ENCODE assay signal across 24 mouse cellular contexts in genomic region chr17:84233758-84234157, GRCm38 (mm10).
"Had no signal": no experiment of that assay in that cellular context is flagged by ENCODE, and none has a peak within 500 bp of the region (broad histone marks: within the 10 kb centered on the region; RNA-seq: fewer than 3 reads in every experiment).

No protein-coding gene starts in this region.

- H3K9ac ChIP-seq: heart, embryonic 12.5 days; hindbrain, embryonic 13.5 days; hindbrain, embryonic 15.5 days; kidney, embryonic 15.5 days; limb, embryonic 13.5 days; limb, embryonic 15.5 days had no signal

- H3K4me3 ChIP-seq: gastrocnemius, adult 2 months; heart, embryonic 10.5 days; heart, embryonic 12.5 days; hindbrain, embryonic 13.5 days; hindbrain, embryonic 15.5 days; kidney, embryonic 15.5 days; limb, embryonic 13.5 days; limb, embryonic 15.5 days had no signal

- ATAC-seq: hindbrain, postnatal 0 days; intestine, embryonic 16.5 days had no signal

- DNase-seq: gastrocnemius, adult 2 months; gastrocnemius, postnatal 10 days; gastrocnemius, postnatal 25 days; heart, adult 18-20 months; heart, postnatal 10 days; heart, postnatal 4 days; kidney, adult 11 months; kidney, adult 2 months; kidney, adult 9 months; kidney, postnatal 14 days; kidney, postnatal 36 days; layer of hippocampus, adult 9-11 months; layer of hippocampus, postnatal 36 days; left cerebral cortex, postnatal 4 days had no signal

- H3K27me3 ChIP-seq: heart, embryonic 12.5 days; hindbrain, embryonic 13.5 days; hindbrain, embryonic 15.5 days; kidney, embryonic 15.5 days; limb, embryonic 13.5 days; limb, embryonic 15.5 days had no signal

- H3K27ac ChIP-seq: gastrocnemius, adult 2 months; heart, embryonic 10.5 days; hindbrain, embryonic 13.5 days; hindbrain, embryonic 15.5 days; hindbrain, postnatal 0 days; kidney, embryonic 15.5 days; kidney, postnatal 0 days; limb, embryonic 13.5 days; limb, embryonic 15.5 days had no signal

- H3K4me1 ChIP-seq: hindbrain, embryonic 13.5 days; hindbrain, embryonic 15.5 days; kidney, embryonic 15.5 days; limb, embryonic 13.5 days; limb, embryonic 15.5 days had no signal

- H3K4me2 ChIP-seq: heart, embryonic 12.5 days; hindbrain, embryonic 13.5 days; hindbrain, embryonic 15.5 days; kidney, embryonic 15.5 days; limb, embryonic 13.5 days; limb, embryonic 15.5 days had no signal

- H3K9me3 ChIP-seq: heart, embryonic 10.5 days; heart, embryonic 12.5 days; hindbrain, embryonic 13.5 days; hindbrain, embryonic 15.5 days; kidney, embryonic 15.5 days; limb, embryonic 13.5 days; limb, embryonic 15.5 days had no signal
